9 mouse cellular contexts compared by ENCODE assay signal in genomic region chr11:26961336-26961980, GRCm38 (mm10).
DNase-seq lines count a peak whose midpoint lies in the region; ATAC-seq and TF ChIP-seq lines count a peak whose summit lies in the region.
"Had no signal": no experiment of that assay in that cellular context is flagged by ENCODE, and none has a peak within 500 bp of the region (broad histone marks: within the 10 kb centered on the region; RNA-seq: fewer than 3 reads in every experiment).

No protein-coding gene starts in this region.

- H3K27me3 ChIP-seq in forebrain, postnatal 0 days (ENCODE audit: insufficient read depth, low read length), result no peaks in the 10 kb centered on the region
- no peaks in the 10 kb centered on the region; the same call in 1 of the 2 replicates for H3K27me3 ChIP-seq in lung, embryonic 15.5 days

- in situ Hi-C loops in ES-E14 (cut with MboI; ENCODE audit: low sequenced_read_pairs in 2 of 2, unreplicated experiment in 2 of 2), result no loop called here

- peak; percentile 87 for TF ChIP-seq CTCF in forebrain, postnatal 0 days (IDR thresholded peaks at IDR 0.05; ENCODE audit: low read depth)
- TF ChIP-seq CTCF in layer of hippocampus, adult 2 months (conservative IDR thresholded peaks at IDR 0.05), result peak; percentile 78

- whole genome bisulfite sequencing in forebrain, postnatal 0 days, result 4% methylated on average over 5 of the region's 5 CpGs
- 10% methylated on average over 5 of the region's 5 CpGs for WGBS in lung, embryonic 15.5 days

- H3K9ac ChIP-seq in ES-E14 (ENCODE audit: insufficient read depth, low read depth, low read length, poor library complexity, severe bottlenecking), result no peak overlapping the region
- 0 out of 2 replicates have a peak overlapping the region, but pooled peaks have one; percentile 33 for H3K9ac ChIP-seq in forebrain, postnatal 0 days
- no peak overlapping the region for H3K9ac ChIP-seq in lung, embryonic 15.5 days

- peaks cover 0 to 3% of the 10 kb centered on the region in 2 experiments; a peak in 1 of 4 replicates for H3K4me1 ChIP-seq in ES-E14 (ENCODE audit: control insufficient read depth in 2 of 2, insufficient read depth in 2 of 2, low read length in 2 of 2, poor library complexity in 1 of 2)
- H3K4me1 ChIP-seq in forebrain, postnatal 0 days (ENCODE audit: insufficient read depth), result peaks cover 4% of the 10 kb centered on the region; the same call in 1 of the 2 replicates
- peaks cover 17% of the 10 kb centered on the region for H3K4me1 ChIP-seq in lung, embryonic 15.5 days

- H3K4me2 ChIP-seq in forebrain, postnatal 0 days (ENCODE audit: low read depth), result peak overlapping the region; percentile 27; the same call in 1 of the 2 replicates
- no peak overlapping the region for H3K4me2 ChIP-seq in lung, embryonic 15.5 days

- peak; percentile 98 for ATAC-seq in forebrain, postnatal 0 days
- peak; percentile 94 for ATAC-seq in lung, embryonic 15.5 days (ENCODE audit: borderline replicate concordance, extremely low read depth, low FRiP score, low TSS enrichment)

- DNase-seq in ES-E14 (ENCODE audit: low read depth, low spot score), result peak; percentile 84
- DNase-seq in cerebellum, adult 11-12 months, result peak; percentile 41
- DNase-seq in forebrain, postnatal 0 days, result peak; percentile 94
- DNase-seq in heart, postnatal 4 days, result peak; percentile 92
- peak; percentile 90 to 96 for DNase-seq in layer of hippocampus, adult 2 months (ENCODE audit: low spot score in 2 of 2)
- DNase-seq in ovary, postnatal 14 days (ENCODE audit: low spot score), result peak; percentile 88
- DNase-seq in thymus, postnatal 10 days (ENCODE audit: low spot score in 2 of 2), result peak; percentile 11 to 67

- no peaks in the 10 kb centered on the region for H3K36me3 ChIP-seq in ES-E14 (ENCODE audit: control insufficient read depth, insufficient read depth, low read length, poor library complexity, severe bottlenecking)
- no peaks in the 10 kb centered on the region for H3K36me3 ChIP-seq in forebrain, postnatal 0 days (ENCODE audit: insufficient read depth)
- H3K36me3 ChIP-seq in lung, embryonic 15.5 days, result no peaks in the 10 kb centered on the region

- H3K4me3 ChIP-seq in ES-E14 (ENCODE audit: insufficient read depth in 1 of 2, low read depth in 1 of 2, low read length in 2 of 2, poor library complexity in 1 of 2, severe bottlenecking in 1 of 2), result no peak overlapping the region
- H3K4me3 ChIP-seq in forebrain, postnatal 0 days (ENCODE audit: low read depth, low read length), result no peak overlapping the region
- H3K4me3 ChIP-seq in layer of hippocampus, adult 2 months, result no peak overlapping the region
- H3K4me3 ChIP-seq in lung, embryonic 15.5 days, result no peak overlapping the region

- H3K9me3 ChIP-seq in ES-E14 (ENCODE audit: control insufficient read depth, insufficient read depth, low read depth, low read length), result no peaks in the 10 kb centered on the region
- no peaks in the 10 kb centered on the region for H3K9me3 ChIP-seq in forebrain, postnatal 0 days (ENCODE audit: low read length)
- no peaks in the 10 kb centered on the region for H3K9me3 ChIP-seq in lung, embryonic 15.5 days

- no peak overlapping the region for H3K27ac ChIP-seq in ES-E14 (ENCODE audit: insufficient read depth, low read depth, low read length, poor library complexity, severe bottlenecking)
- peak overlapping the region; percentile 62 for H3K27ac ChIP-seq in forebrain, postnatal 0 days (ENCODE audit: low read depth, low read length)
- H3K27ac ChIP-seq in layer of hippocampus, adult 2 months, result peak overlapping the region; percentile 46
- H3K27ac ChIP-seq in lung, embryonic 15.5 days, result no peak overlapping the region
- H3K27ac ChIP-seq: macrophage had no signal

TF ChIP-seq in ES-E14, 5 proteins besides CTCF, POLR2A, EP300 and RAD21:
- no peak for TF ChIP-seq CHD2 (IDR thresholded peaks at IDR 0.05; ENCODE audit: low read depth, low read length)
- peak; percentile 45; the same call in 1 of the 2 replicates for TF ChIP-seq ZC3H11A (IDR thresholded peaks at IDR 0.05; ENCODE audit: borderline replicate concordance, low read depth, low read length)
- TF ChIP-seq ZNF384 (IDR thresholded peaks at IDR 0.05; ENCODE audit: low read depth, low read length), result no peak
- no peak for TF ChIP-seq MAFK (IDR thresholded peaks at IDR 0.05; ENCODE audit: insufficient read depth, low read depth, low read length)

Comparison
In these comparisons a context has a peak if more than half of its experiments do, and no peak if none do; other contexts are left out.
1. DNase-seq: peak in every context shown above with its lines; median percentile 94 in forebrain, postnatal 0 days; 93 in layer of hippocampus, adult 2 months; 92 in heart, postnatal 4 days; 88 in ovary, postnatal 14 days; 84 in ES-E14; 41 in cerebellum, adult 11-12 months; 39 in thymus, postnatal 10 days.
2. H3K27ac ChIP-seq: peak in forebrain, postnatal 0 days (single experiment) and layer of hippocampus, adult 2 months (single experiment); none in ES-E14 (single experiment) and lung, embryonic 15.5 days (single experiment).